Mouse (Mus musculus) kidney, postnatal 0 days (tissue): ENCODE measurements around the gene BC005537. TPM values are rescaled to one million over a fixed set of nuclear protein-coding genes. Genes with fewer than 3 reads are reported as not detected.

Experiments
- ATAC-seq: fragments of 200-750 bp; cut with Nextera tagmentation; replicated peaks from 2 replicates; pipeline ENCODE4 v1.8.0; 2017; ENCODE audit warnings: low read depth, moderate number of reproducible peaks, moderate TSS enrichment, moderate library complexity; ENCODE audit not compliant: low FRiP score
- DNase-seq: peaks from one replicate; pipeline ENCODE4 v3.0.0-alpha.2; 2016; ENCODE audit warnings: low spot score
- H3K27ac ChIP-seq: fragments of 300-500 bp; sonication (generic); 2 replicates; pipeline ENCODE4 v1.5.1; 2014; ENCODE audit warnings: mild to moderate bottlenecking
- H3K27me3 ChIP-seq: fragments of 300-500 bp; sonication (generic); 2 replicates; pipeline ENCODE4 v1.6.1; 2014; ENCODE audit warnings: low read length, mixed read lengths; ENCODE audit not compliant: insufficient read depth
- H3K36me3 ChIP-seq: fragments of 300-500 bp; sonication (generic); 2 replicates; pipeline ENCODE4 v1.6.1; 2014; ENCODE audit warnings: low read length, mixed read lengths; ENCODE audit not compliant: insufficient read depth
- H3K4me1 ChIP-seq: fragments of 300-500 bp; sonication (generic); replicated peaks from 2 replicates; pipeline ENCODE4 v1.6.1; 2014; ENCODE audit warnings: antibody characterized with exemption, low read length, mixed read lengths; ENCODE audit not compliant: insufficient read depth
- H3K4me2 ChIP-seq: fragments of 300-500 bp; sonication (generic); 2 replicates; pipeline ENCODE4 v1.6.1; 2014; ENCODE audit warnings: mild to moderate bottlenecking, low read length, moderate library complexity, mixed read lengths
- H3K4me3 ChIP-seq: fragments of 300-500 bp; sonication (generic); replicated peaks from 2 replicates; pipeline ENCODE4 v1.5.1; 2014; ENCODE audit warnings: low read depth, low read length
- H3K9ac ChIP-seq: fragments of 300-500 bp; sonication (generic); 2 replicates; pipeline ENCODE4 v1.6.1; 2014; ENCODE audit warnings: low read depth, low read length
- H3K9me3 ChIP-seq: fragments of 300-500 bp; sonication (generic); replicated peaks from 2 replicates; pipeline ENCODE4 v1.6.1; 2016; ENCODE audit warnings: low read length, inconsistent platforms, mixed read lengths
- CTCF ChIP-seq: IDR thresholded peaks from 2 replicates; pipeline ENCODE4 v1.5.1; 2016; ENCODE audit warnings: antibody characterized with exemption, low read depth, mild to moderate bottlenecking, moderate library complexity
- WGBS: fragments of 180-500 bp; shearing (Covaris S2); extraction: QIAGEN DNeasy Blood & Tissue Kit; methylation state at CpG from one replicate; pipeline ENCODE4 v1.1.7; 2014; 5-methylcytosine and 5-hydroxymethylcytosine counted together
- polyA plus RNA-seq: library from polyadenylated mRNA; unstranded; fragments of >200 nt; fragmentation: Nextera tagmentation; extraction: Ambion mirVana; gene quantifications from 2 replicates; pipeline ENCODE4 v1.2.1, GENCODE M21; 2015

Gene BC005537
- polyA plus RNA-seq, 1 experiment from 2014 or later = 19.1 TPM

DNA sequence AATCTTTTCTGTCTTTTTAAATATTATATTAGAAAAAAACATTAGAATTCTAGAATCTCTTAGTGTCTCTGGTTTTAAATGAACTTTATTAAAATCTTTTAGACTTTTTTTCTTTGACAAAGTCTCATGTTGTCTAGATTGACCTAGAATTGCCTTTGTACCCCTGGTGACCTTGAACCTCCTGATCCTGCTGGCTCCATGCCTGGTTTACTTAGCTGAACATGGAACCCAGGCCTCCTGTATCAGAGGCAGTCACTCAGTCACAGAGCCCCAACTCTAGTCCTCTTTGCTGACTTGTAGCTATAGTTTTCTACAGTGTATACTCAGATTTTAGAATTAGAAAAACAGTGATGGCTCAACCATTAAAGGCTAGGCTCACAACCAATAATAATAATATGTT, 4.6 kb downstream of the BC005537 start:
- H3K36me3 ChIP-seq = peaks cover 31% of the 10 kb centered on the region
- no peaks in the 10 kb centered on the region for H3K27me3 ChIP-seq
- H3K4me3 ChIP-seq = no peak overlapping the region
- H3K4me2 ChIP-seq = no peak overlapping the region
- H3K9me3 ChIP-seq = no peaks in the 10 kb centered on the region
- H3K9ac ChIP-seq = no peak overlapping the region
- ATAC-seq = no peak
- H3K27ac ChIP-seq = no peak overlapping the region
- DNase-seq = no peak
- no peak for TF ChIP-seq CTCF
- H3K4me1 ChIP-seq = 0 out of 2 replicates have a peak, but pooled peaks cover 5% of the 10 kb centered on the region

- WGBS = 88% methylated on average over 2 of the region's 2 CpGs
Measured at GRCm38 (mm10) chr13:24812521-24812920, 11.1 kb downstream of the BC005537 start.

DNA sequence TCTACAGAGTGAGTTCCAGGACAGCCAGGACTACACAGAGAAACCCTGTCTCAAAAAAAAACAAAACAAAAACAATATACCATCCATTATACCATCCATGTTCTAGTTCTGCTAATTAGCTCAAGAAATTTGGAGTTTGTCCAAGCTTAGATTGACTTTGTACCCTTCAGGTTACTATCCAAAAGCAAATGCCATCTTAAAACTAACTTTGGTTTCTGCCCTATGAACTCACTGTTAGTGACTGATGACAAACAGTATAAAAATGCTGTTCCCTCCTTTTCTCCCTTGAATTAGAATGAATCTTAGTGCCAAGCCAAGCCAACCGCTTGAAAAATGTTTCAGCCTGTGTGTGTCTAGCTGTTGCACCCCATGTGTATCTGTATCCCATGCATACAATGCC, 13.2 kb downstream of the BC005537 start:
- peaks cover 35% of the 10 kb centered on the region for H3K36me3 ChIP-seq
- TF ChIP-seq CTCF = no peak
- DNase-seq (no peak), ATAC-seq (no peak)
- WGBS = 82% methylated on average over 1 of the region's 1 CpGs
- no peaks in the 10 kb centered on the region for H3K9me3 ChIP-seq
- no peaks in the 10 kb centered on the region for H3K27me3 ChIP-seq
- no peak overlapping the region for H3K4me2 ChIP-seq
- H3K27ac ChIP-seq = no peak overlapping the region
- no peaks in the 10 kb centered on the region for H3K4me1 ChIP-seq
- H3K4me3 ChIP-seq = no peak overlapping the region
- no peak overlapping the region for H3K9ac ChIP-seq

More at GRCm38 (mm10) chr13:24812521-24812920, 11.1 kb downstream of the BC005537 start:
- H3K4me2 ChIP-seq = no peak overlapping the region
- H3K27me3 ChIP-seq = no peaks in the 10 kb centered on the region
- H3K4me1 ChIP-seq = no peaks in the 10 kb centered on the region
- ATAC-seq = no peak
- no peak overlapping the region for H3K9ac ChIP-seq
- H3K27ac ChIP-seq = no peak overlapping the region
- DNase-seq = no peak
- H3K4me3 ChIP-seq = no peak overlapping the region
- no peak for TF ChIP-seq CTCF
- H3K9me3 ChIP-seq = no peaks in the 10 kb centered on the region
- H3K36me3 ChIP-seq = peaks cover 39% of the 10 kb centered on the region

DNA sequence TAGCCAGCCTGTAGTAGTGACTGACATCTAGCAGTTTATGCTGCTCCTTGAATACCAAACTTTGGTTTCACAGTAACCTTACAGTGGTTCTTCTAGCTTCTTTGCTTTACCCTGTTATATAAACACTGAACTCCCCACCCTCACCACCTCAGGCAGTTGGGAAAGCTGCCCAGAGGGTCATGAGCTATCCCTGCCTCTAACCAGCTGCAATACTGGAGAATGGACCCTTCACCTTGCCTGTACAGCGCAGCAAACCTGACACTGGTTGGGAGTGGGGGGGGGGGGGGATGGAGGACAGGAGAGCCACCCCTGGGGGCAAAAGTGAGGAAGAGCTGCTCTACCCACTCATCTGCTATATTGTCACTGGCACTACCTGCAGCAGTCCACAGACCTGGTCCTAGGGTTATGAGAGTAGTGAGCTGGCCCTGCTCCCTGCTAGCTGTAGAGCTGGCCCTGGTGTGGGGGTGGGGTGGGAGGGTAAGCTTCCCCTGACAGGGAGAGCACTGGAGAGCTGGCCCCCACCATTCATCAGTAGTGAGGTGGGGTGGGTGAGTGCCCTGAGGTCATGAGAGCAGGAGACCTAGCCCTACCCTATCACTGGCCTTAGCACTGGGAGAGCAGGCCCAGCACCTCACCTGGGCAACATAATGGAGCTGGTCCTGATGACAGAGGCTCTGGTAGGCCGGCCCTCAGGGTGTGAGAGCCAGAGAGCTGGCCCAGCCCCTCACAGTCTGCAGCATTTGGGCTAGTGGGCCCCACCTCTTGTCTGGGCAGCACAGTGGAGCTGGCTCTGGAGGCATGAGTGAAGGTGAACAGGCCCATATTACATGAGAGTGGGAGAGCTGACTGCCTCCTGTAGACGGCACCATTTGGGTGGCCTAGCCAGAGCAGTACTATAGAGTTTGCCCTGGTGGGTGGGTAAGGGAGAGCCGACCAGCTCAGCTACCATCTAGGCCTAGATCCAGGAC, 15.0 kb downstream of the BC005537 start:
- ATAC-seq (peak; percentile 74), DNase-seq (no peak)
- TF ChIP-seq CTCF = no peak
- no peaks in the 10 kb centered on the region for H3K9me3 ChIP-seq
- H3K36me3 ChIP-seq = peaks cover 24% of the 10 kb centered on the region
- H3K4me1 ChIP-seq = no peaks in the 10 kb centered on the region
- H3K4me2 ChIP-seq = no peak overlapping the region
- H3K27ac ChIP-seq = no peak overlapping the region
- H3K4me3 ChIP-seq = no peak overlapping the region
- H3K27me3 ChIP-seq = no peaks in the 10 kb centered on the region
- 56% methylated on average over 4 of the region's 4 CpGs for WGBS
- H3K9ac ChIP-seq = no peak overlapping the region

GRCm38 (mm10) chr13:24819931-24820330, 18.5 kb downstream of the BC005537 start:
- Histone ChIP-seq H3K9ac (no peak overlapping the region), H3K4me3 (no peak overlapping the region), H3K9me3 (no peaks in the 10 kb centered on the region), H3K36me3 (peaks cover 8% of the 10 kb centered on the region), H3K4me2 (no peak overlapping the region), H3K27ac (no peak overlapping the region), H3K4me1 (no peaks in the 10 kb centered on the region), H3K27me3 (no peaks in the 10 kb centered on the region)
- WGBS = 81% methylated on average over 1 of the region's 1 CpGs
- no peak for ATAC-seq
- no peak for TF ChIP-seq CTCF
- DNase-seq = no peak

DNA sequence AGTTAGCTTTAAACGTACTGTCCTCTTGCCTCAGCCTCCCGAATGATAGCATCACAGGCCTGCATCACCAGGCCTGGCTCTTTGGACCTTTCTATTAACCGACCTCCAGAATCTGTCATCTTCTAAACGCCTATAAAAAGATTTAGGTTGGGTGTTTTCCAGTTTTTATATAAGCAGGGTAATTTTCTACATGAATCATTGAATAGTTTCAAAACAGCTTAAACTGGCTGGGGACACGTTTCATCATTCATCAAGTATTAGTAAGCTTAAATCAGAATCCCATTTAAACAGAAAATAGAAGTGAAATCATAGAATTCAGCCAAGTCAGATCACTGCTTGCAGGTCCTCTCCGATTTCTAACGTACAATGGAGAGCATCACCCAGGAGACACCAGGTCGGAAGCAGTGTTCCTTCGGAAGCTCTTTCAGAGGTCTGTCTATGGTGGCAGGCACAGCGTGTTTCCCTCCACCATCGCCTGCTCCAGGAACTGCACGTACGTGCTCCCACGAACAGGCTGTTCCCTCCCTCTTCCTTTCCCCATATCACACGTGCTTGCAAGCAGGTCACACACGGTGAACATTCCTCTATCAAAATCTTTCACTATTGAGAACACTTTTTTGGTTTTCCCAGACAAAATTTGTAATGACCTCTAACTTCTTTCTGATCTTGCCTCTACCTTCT, 21.3 kb downstream of the BC005537 start:
- no peaks in the 10 kb centered on the region for H3K9me3 ChIP-seq
- WGBS = 87% methylated on average over 16 of the region's 16 CpGs

More for the DNA sequence above, 21.3 kb downstream of the BC005537 start:
- Histone ChIP-seq H3K27ac (no peak overlapping the region), H3K4me2 (no peak overlapping the region), H3K9ac (no peak overlapping the region), H3K4me3 (no peak overlapping the region), H3K4me1 (no peaks in the 10 kb centered on the region), H3K27me3 (no peaks in the 10 kb centered on the region), H3K36me3 (peaks cover 7% of the 10 kb centered on the region; the same call in 1 of the 2 replicates)
- TF ChIP-seq CTCF = no peak
- ATAC-seq = no peak
- DNase-seq = no peak
